Mouse (Mus musculus) CH12.LX (cell line): Measurements from ENCODE around the gene Spred1. TPM values are rescaled to one million over a fixed set of nuclear protein-coding genes. Genes with fewer than 3 reads are reported as not detected.

Experiments used
- DNase-seq: peaks from one replicate; pipeline ENCODE4 v3.0.0-alpha.2; 2013; ENCODE audit errors: extremely low read depth
- H3K27ac ChIP-seq: 2 replicates; pipeline ENCODE4 v1.5.1; 2012; ENCODE audit warnings: low read depth, mild to moderate bottlenecking, control low read depth, moderate library complexity; ENCODE audit not compliant: insufficient read depth
- H3K27me3 ChIP-seq: replicated peaks from 2 replicates; pipeline ENCODE3; 2012; ENCODE audit warnings: inconsistent platforms
- H3K36me3 ChIP-seq, 2 experiments: replicated peaks in 1 of 2; 2 replicates each; pipeline versions ENCODE3 to v1.6.1; 2012; ENCODE audit warnings: inconsistent platforms in 1 of 2, low read length in 1 of 2, mild to moderate bottlenecking in 1 of 2, mixed read lengths in 1 of 2, moderate library complexity in 1 of 2; ENCODE audit not compliant: control insufficient read depth in 1 of 2, insufficient read depth in 1 of 2
- H3K4me1 ChIP-seq, 2 experiments: 2 replicates each; pipeline ENCODE4 v1.6.1; 2012; ENCODE audit warnings: inconsistent platforms in 1 of 2, moderate library complexity in 1 of 2; ENCODE audit not compliant: insufficient read depth in 2 of 2, control insufficient read depth in 1 of 2
- H3K4me2 ChIP-seq: 2 replicates; pipeline ENCODE4 v1.6.1; 2012; ENCODE audit warnings: low read depth, mild to moderate bottlenecking, control low read depth; ENCODE audit not compliant: poor library complexity, insufficient read depth, severe bottlenecking
- H3K4me3 ChIP-seq, 3 experiments: fragments of 150-350 bp in 1 of 3; sonication (generic) in 1 of 3; replicated peaks in 1 of 3; 2 replicates each; pipeline versions ENCODE3 to v1.5.1; 2011 to 2012; ENCODE audit warnings: low read depth in 2 of 3, low read length in 2 of 3, mild to moderate bottlenecking in 2 of 3, moderate library complexity in 2 of 3, control low read depth in 1 of 3, improper control_type of control experiment in 1 of 3, inconsistent platforms in 1 of 3, mixed read lengths in 1 of 3; ENCODE audit not compliant: poor library complexity in 1 of 3
- H3K79me2 ChIP-seq: replicated peaks from 2 replicates; pipeline ENCODE4 v1.6.1; 2012; ENCODE audit warnings: mild to moderate bottlenecking, moderate library complexity; ENCODE audit not compliant: control insufficient read depth, poor library complexity, insufficient read depth, severe bottlenecking; ENCODE audit errors: extremely low read depth
- H3K9ac ChIP-seq: 2 replicates; pipeline ENCODE4 v1.6.1; 2012; ENCODE audit warnings: low read depth, mild to moderate bottlenecking, control low read depth, moderate library complexity; ENCODE audit not compliant: insufficient read depth
- H3K9me3 ChIP-seq: replicated peaks from 2 replicates; pipeline ENCODE3; 2012; ENCODE audit warnings: low read length, inconsistent platforms, mixed read lengths
- BHLHE40 ChIP-seq: IDR thresholded peaks from 2 replicates; pipeline ENCODE4 v1.6.1; 2011; ENCODE audit warnings: mild to moderate bottlenecking, low read depth, low read length, improper control_type of control experiment
- CHD2 ChIP-seq: IDR thresholded peaks from 2 replicates; pipeline ENCODE4 v1.6.1; 2011; ENCODE audit warnings: low read length, improper control_type of control experiment
- CTCF ChIP-seq, 2 experiments: IDR thresholded peaks in 1 of 2; conservative IDR thresholded peaks in 1 of 2; 2 replicates each; pipeline ENCODE4 v1.5.1; 2011 to 2012; ENCODE audit warnings: low read depth in 2 of 2, low read length in 2 of 2, improper control_type of control experiment in 1 of 2, inconsistent platforms in 1 of 2, mild to moderate bottlenecking in 1 of 2, moderate library complexity in 1 of 2
- ELF1 ChIP-seq: IDR thresholded peaks from 2 replicates; pipeline ENCODE4 v1.6.1; 2014; ENCODE audit warnings: low read depth, mild to moderate bottlenecking, inconsistent platforms, low read length, improper control_type of control experiment
- EP300 ChIP-seq: IDR thresholded peaks from 2 replicates; pipeline ENCODE4 v1.6.1; 2011; ENCODE audit warnings: low read length, improper control_type of control experiment
- JUND ChIP-seq: conservative IDR thresholded peaks from 2 replicates; pipeline ENCODE4 v1.6.1; 2011; ENCODE audit warnings: low read depth, low read length, improper control_type of control experiment
- MYC ChIP-seq: IDR thresholded peaks from 2 replicates; pipeline ENCODE4 v1.6.1; 2011; ENCODE audit warnings: low read depth, mild to moderate bottlenecking, improper control_type of control experiment, low read length
- POLR2AphosphoS2 ChIP-seq: IDR thresholded peaks from 2 replicates; pipeline ENCODE4 v1.6.1; 2011; ENCODE audit warnings: low read depth, low read length, improper control_type of control experiment
- RAD21 ChIP-seq: IDR thresholded peaks from 2 replicates; pipeline ENCODE4 v1.6.1; 2011; ENCODE audit warnings: low read depth, mild to moderate bottlenecking, low read length, improper control_type of control experiment, moderate library complexity
- SIN3A ChIP-seq: IDR thresholded peaks from 2 replicates; pipeline ENCODE4 v1.6.1; 2012; ENCODE audit warnings: low read length, improper control_type of control experiment, inconsistent platforms
- SMC3 ChIP-seq: IDR thresholded peaks from 2 replicates; pipeline ENCODE4 v1.6.1; 2011; ENCODE audit warnings: low read depth, low read length, improper control_type of control experiment
- TBP ChIP-seq: conservative IDR thresholded peaks from 2 replicates; pipeline ENCODE4 v1.6.1; 2011; ENCODE audit warnings: low read depth, low read length, improper control_type of control experiment
- UBTF ChIP-seq: IDR thresholded peaks from 2 replicates; pipeline ENCODE4 v1.6.1; 2012; ENCODE audit warnings: low read depth, mild to moderate bottlenecking, inconsistent platforms, low read length, improper control_type of control experiment, moderate library complexity
- USF2 ChIP-seq: conservative IDR thresholded peaks from 2 replicates; pipeline ENCODE4 v1.6.1; 2011; ENCODE audit warnings: low read depth, low read length, improper control_type of control experiment
- ZC3H11A ChIP-seq: IDR thresholded peaks from 2 replicates; pipeline ENCODE4 v1.6.1; 2012; ENCODE audit warnings: low read depth, mild to moderate bottlenecking, inconsistent platforms, low read length, improper control_type of control experiment
- dilution Hi-C: fragments of 300-500 bp; cut with MboI; formaldehyde crosslinking; loops from 2 replicates; pipeline ENCODE4 v1.14.3; 2020; ENCODE audit warnings: low sequenced_read_pairs; ENCODE audit not compliant: extremely low pct_unique_long_range_greater_than_20kb, extremely low pct_ligation_motif_present
- in situ Hi-C: fragments of 300-500 bp; cut with MboI; formaldehyde crosslinking; loops from 3 replicates; pipeline ENCODE4 v1.14.3; 2019; ENCODE audit warnings: low sequenced_read_pairs, low pct_ligation_motif_present, low pct_unique_long_range_greater_than_20kb, mixed read lengths
- polyA plus RNA-seq: library from polyadenylated mRNA; unstranded; fragments of >175 nt; gene quantifications from 2 replicates; pipeline ENCODE4 v1.2.1, GENCODE M21; 2012; ENCODE audit warnings: low read depth; ENCODE audit not compliant: insufficient read length
- total RNA-seq, 2 experiments: library from RNA; depleted of rRNA; stranded (reverse); fragments of 300-350 nt in 1 of 2; fragments of >200 nt in 1 of 2; gene quantifications; 2 replicates each; pipeline ENCODE4 v1.2.3; 2012 to 2014

Spred1 gene
- total and polyA plus RNA-seq, 3 experiments, result 6.9 to 16.5 (median 8.8) TPM

DNA sequence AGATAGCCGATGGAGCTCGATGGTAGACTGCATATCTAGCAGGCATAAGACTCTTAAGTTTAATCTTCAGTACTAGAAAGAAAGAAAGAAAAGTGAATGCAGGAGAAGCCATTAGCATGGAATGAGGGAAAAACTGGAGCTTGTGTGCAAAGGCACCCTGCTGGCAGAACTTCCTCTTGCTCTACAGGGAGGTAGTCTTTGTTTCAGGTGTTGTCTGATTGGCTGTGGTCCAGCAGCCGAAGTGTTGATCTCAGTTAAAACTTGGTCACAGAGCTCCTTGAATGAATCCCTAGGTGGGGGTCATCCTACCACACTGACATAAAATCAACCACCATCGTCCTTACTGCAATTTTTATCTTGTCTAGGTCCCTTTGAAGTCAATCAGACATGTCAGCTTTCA lies 55.8 kb downstream of the Spred1 start:
- Histone ChIP-seq H3K36me3 (peaks cover 12 to 46% of the 10 kb centered on the region in 2 experiments), H3K4me3 (no peak overlapping the region), H3K27ac (no peak overlapping the region), H3K27me3 (no peaks in the 10 kb centered on the region), H3K9me3 (no peaks in the 10 kb centered on the region), H3K79me2 (no peaks in the 10 kb centered on the region), H3K4me1 (peaks cover 0 to 8% of the 10 kb centered on the region in 2 experiments; a peak in 1 of 4 replicates), H3K4me2 (no peak overlapping the region), H3K9ac (no peak overlapping the region)
- dilution Hi-C loops, result no loop called here
- DNase-seq, result no peak
- in situ Hi-C loops, result loop anchor here (10.0 kb wide), 1 partner anchor 52 kb away; the partner anchor contains the start of gene Spred1
- TF ChIP-seq JUND (no peak), USF2 (no peak), TBP (no peak)

DNA sequence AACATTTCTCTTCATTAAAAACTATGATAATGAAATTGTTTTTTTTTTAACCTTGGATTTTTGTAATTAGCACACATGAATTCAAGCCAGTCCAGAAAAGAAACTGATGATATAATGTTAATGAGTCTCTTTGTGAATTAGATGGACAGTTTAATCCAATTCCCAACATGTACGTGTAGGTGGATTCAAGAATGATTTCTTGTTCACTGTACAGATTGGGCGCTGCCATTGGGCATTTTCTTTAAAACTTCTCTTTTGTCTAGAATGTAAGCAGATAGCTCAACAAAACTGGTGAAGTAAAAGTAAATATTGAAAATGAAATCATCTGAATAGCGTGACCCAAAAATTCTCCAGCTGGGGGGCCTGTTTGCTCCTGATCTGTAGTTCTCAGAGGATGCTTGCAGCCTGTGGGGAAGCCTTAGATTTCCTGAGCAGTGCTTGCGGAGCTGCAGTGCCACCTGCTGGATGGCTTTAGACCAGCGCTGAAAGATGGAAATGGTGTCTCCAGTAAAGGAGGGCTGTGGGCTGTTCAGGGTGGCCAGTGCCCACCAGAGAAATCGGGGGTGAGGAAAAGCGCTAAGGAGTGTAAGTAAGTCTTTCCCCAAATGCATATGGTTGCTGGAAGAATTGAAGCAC lies 59.2 kb downstream of the Spred1 start:
- in situ Hi-C loops (loop anchor here (5.0 kb wide), 1 partner anchor 278 kb away; no protein-coding TSS in a partner anchor), dilution Hi-C loops (no loop called here)
- DNase-seq, result peak; percentile 66
- Histone ChIP-seq H3K9me3 (no peaks in the 10 kb centered on the region), H3K27ac (no peak overlapping the region), H3K27me3 (no peaks in the 10 kb centered on the region), H3K9ac (no peak overlapping the region), H3K4me3 (no peak overlapping the region), H3K4me1 (no peaks in the 10 kb centered on the region), H3K4me2 (no peak overlapping the region), H3K79me2 (no peaks in the 10 kb centered on the region), H3K36me3 (peaks cover 13 to 54% of the 10 kb centered on the region in 2 experiments)
- TF ChIP-seq POLR2AphosphoS2, result no peak
- TF ChIP-seq SMC3, result peak; percentile 98
- peak; percentile 77 for TF ChIP-seq ZC3H11A
- TF ChIP-seq SIN3A, result no peak
- peak; percentile 94 for TF ChIP-seq RAD21
- TF ChIP-seq CHD2, result no peak
- peak; percentile 72 to 94 for TF ChIP-seq CTCF (conservative IDR thresholded peaks at IDR 0.05 in 1 of 2, IDR thresholded peaks at IDR 0.05 in 1 of 2; ENCODE audit: low read depth in 2 of 2, low read length in 2 of 2)

DNA sequence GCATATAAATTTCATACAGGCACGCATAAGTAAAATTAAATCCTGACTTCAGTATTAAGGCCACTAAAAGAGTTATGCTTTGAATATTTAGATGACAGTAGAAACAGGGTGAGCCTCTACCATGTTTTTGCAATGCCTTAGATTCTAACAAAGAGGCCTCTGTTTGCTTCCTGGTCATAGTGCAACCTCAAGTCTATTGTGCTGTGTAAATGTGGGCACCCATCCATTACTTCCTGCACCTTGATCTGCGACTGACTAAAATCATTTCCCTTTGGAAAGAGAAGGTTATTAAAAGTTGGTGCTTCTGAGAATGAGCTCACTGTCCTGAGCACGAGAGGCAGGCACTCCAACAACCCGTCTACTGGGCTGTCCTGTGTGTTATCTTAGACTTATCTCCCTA lies 64.4 kb downstream of the Spred1 start:
- Histone ChIP-seq H3K4me2 (no peak overlapping the region), H3K27me3 (no peaks in the 10 kb centered on the region), H3K9me3 (no peaks in the 10 kb centered on the region), H3K36me3 (peaks cover 2 to 36% of the 10 kb centered on the region in 2 experiments), H3K4me3 (no peak overlapping the region), H3K9ac (no peak overlapping the region), H3K4me1 (no peaks in the 10 kb centered on the region), H3K79me2 (no peaks in the 10 kb centered on the region), H3K27ac (no peak overlapping the region)
- DNase-seq, result no peak
- TF ChIP-seq EP300 (no peak), CHD2 (no peak), UBTF (no peak), USF2 (no peak), MYC (no peak), BHLHE40 (no peak), ELF1 (no peak), SMC3 (no peak), TBP (no peak)
- dilution Hi-C loops (no loop called here), in situ Hi-C loops (no loop called here)
